Mouse (Mus musculus) lung, postnatal 36 days (tissue): ENCODE measurements around the gene Ola1.

Experiments
- DNase-seq: peaks from one replicate; pipeline ENCODE4 v3.0.0; 2022; ENCODE audit warnings: mixed read lengths

Gene Ola1

GRCm38 (mm10) chr2:73218913-73219312, at the start of gene Ola1:
Ola1 (minus strand) TSS chr2:73218924.
- no peak for DNase-seq

- DNase-seq = no peak
Measured at GRCm38 (mm10) chr2:73268281-73268680, 49.6 kb upstream of the Ola1 start.

GRCm38 (mm10) chr2:73267818-73268217, 49.1 kb upstream of the Ola1 start:
- DNase-seq = no peak

GRCm38 (mm10) chr2:73267231-73267630, 48.5 kb upstream of the Ola1 start:
- DNase-seq = no peak

- DNase-seq = no peak
Measured at GRCm38 (mm10) chr2:73266623-73267022, 47.9 kb upstream of the Ola1 start.

GRCm38 (mm10) chr2:73266011-73266410, 47.3 kb upstream of the Ola1 start:
- no peak for DNase-seq

- no peak for DNase-seq
Measured at GRCm38 (mm10) chr2:73264611-73265195, 46.0 kb upstream of the Ola1 start.

- DNase-seq = no peak
Measured at GRCm38 (mm10) chr2:73263794-73264610, 45.3 kb upstream of the Ola1 start.

GRCm38 (mm10) chr2:73263172-73263765, 44.5 kb upstream of the Ola1 start:
- DNase-seq = peak; percentile 23

- DNase-seq = no peak
Measured at GRCm38 (mm10) chr2:73248701-73249100, 30.0 kb upstream of the Ola1 start.

- DNase-seq = no peak
Measured at GRCm38 (mm10) chr2:73241299-73241698, 22.6 kb upstream of the Ola1 start.

GRCm38 (mm10) chr2:73231081-73231480, 12.4 kb upstream of the Ola1 start:
- peak; percentile 3 for DNase-seq

- peak; percentile 94 for DNase-seq
Measured at GRCm38 (mm10) chr2:73213871-73214659, 4.7 kb downstream of the Ola1 start.

GRCm38 (mm10) chr2:73213539-73213870, 5.2 kb downstream of the Ola1 start:
- DNase-seq = no peak

- no peak for DNase-seq
Measured at GRCm38 (mm10) chr2:73204328-73204727, 14.4 kb downstream of the Ola1 start.

- DNase-seq = no peak
Measured at GRCm38 (mm10) chr2:73188488-73188887, 30.2 kb downstream of the Ola1 start.

- no peak for DNase-seq
Measured at GRCm38 (mm10) chr2:73185185-73185584, 33.5 kb downstream of the Ola1 start.

GRCm38 (mm10) chr2:73169496-73169895, 49.2 kb downstream of the Ola1 start:
- no peak for DNase-seq

- DNase-seq = peak; percentile 90
Measured at GRCm38 (mm10) chr2:73167126-73167525, 51.6 kb downstream of the Ola1 start.

GRCm38 (mm10) chr2:73164666-73165065, 54.1 kb downstream of the Ola1 start:
- peak; percentile 60 for DNase-seq

- peak; percentile 38 for DNase-seq
Measured at GRCm38 (mm10) chr2:73160772-73161171, 58.0 kb downstream of the Ola1 start.

- DNase-seq = no peak
Measured at GRCm38 (mm10) chr2:73157202-73157601, 61.5 kb downstream of the Ola1 start.

- DNase-seq = no peak
Measured at GRCm38 (mm10) chr2:73150526-73150925, 68.2 kb downstream of the Ola1 start.
